Mouse (Mus musculus): ENCODE results near the gene Gm20547.

GRCm38 (mm10) chr17:34917188-34917587 is 35.3 kb upstream of the Gm20547 start:
- no peak for TF ChIP-seq CTCF (IDR thresholded peaks at IDR 0.05 in 2 of 3, conservative IDR thresholded peaks at IDR 0.05 in 1 of 3; ENCODE audit: control insufficient read depth in 1 of 3, insufficient read depth in 1 of 3, low read depth in 2 of 3, low read length in 3 of 3, poor library complexity in 1 of 3, severe bottlenecking in 1 of 3)
- TF ChIP-seq GATA1 (IDR thresholded peaks at IDR 0.05; ENCODE audit: low read depth, low read length): no peak
- no peak for TF ChIP-seq KAT2A (conservative IDR thresholded peaks at IDR 0.05; ENCODE audit: low read depth, low read length)
- no peak for TF ChIP-seq POLR2A (IDR thresholded peaks at IDR 0.05; ENCODE audit: control insufficient read depth in 1 of 2, insufficient read depth in 1 of 2, low read depth in 1 of 2, low read length in 2 of 2, poor library complexity in 1 of 2)
- no peak for TF ChIP-seq EP300 (IDR thresholded peaks at IDR 0.05; ENCODE audit: low read depth in 1 of 2, low read length in 2 of 2)
- no peak for TF ChIP-seq USF2 (IDR thresholded peaks at IDR 0.05; ENCODE audit: borderline replicate concordance in 1 of 2, insufficient read depth in 1 of 2, low read depth in 1 of 2, low read length in 2 of 2)
- no peak for TF ChIP-seq ELF1 (IDR thresholded peaks at IDR 0.05; ENCODE audit: low read depth, low read length)

Measured in MEL (cell line).